Mouse (Mus musculus) adrenal gland, postnatal 36 days (tissue): ENCODE measurements around the gene Cyb5r1. TPM values are rescaled to one million over a fixed set of nuclear protein-coding genes. Genes with fewer than 3 reads are reported as not detected.

Source experiments
- DNase-seq, 2 experiments: peaks; one replicate each; pipeline ENCODE4 v3.0.0; 2021; ENCODE audit warnings: mixed read lengths in 1 of 2
- total RNA-seq, 2 experiments: library from RNA; stranded (reverse); gene quantifications; 2 replicates each; pipeline ENCODE4 v1.2.3; 2021

The Cyb5r1 gene
- total RNA-seq, 2 experiments from 2014 or later, result 28.6 to 55.4 TPM

DNA sequence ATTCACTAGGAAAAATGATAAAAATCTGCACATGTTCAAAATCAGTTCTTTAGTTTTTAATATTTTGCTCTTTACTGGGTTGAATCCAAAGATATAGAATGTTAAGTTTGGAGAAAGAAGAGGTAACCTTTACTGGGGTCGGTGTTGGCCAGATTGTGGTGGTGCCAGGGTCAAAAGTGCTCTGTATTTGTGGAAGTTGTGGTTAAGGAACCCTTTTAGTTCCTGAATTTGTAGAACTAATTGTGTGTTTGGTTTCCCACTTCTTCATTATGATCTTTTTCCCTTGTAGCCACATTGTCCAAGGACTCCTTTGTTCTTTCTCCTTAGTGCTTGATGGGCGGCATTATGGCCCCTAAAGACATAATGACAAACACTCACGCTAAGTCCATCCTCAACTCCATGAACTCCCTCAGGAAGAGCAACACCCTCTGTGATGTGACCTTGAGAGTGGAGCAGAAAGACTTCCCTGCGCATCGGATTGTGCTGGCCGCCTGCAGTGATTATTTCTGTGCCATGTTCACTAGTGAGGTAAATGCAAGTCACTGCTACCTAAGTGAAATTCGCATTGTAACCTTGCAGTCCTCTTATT is 52.9 kb downstream of the Cyb5r1 start:
- no peak for DNase-seq

GRCm38 (mm10) chr1:134460294-134461284 is 55.2 kb downstream of the Cyb5r1 start:
- DNase-seq, result no peak

Other genes starting within 250 kb of the Cyb5r1 start
- 1 to 10 TPM; 1.3 to 1.7 TPM for gene Chil1, start 223.4 kb upstream of the Cyb5r1 start, total RNA-seq
- gene Mybph, start 212.1 kb upstream of the Cyb5r1 start, total RNA-seq, result under 1 TPM in 1 of 2 experiments, not detected in 1; 0.13 TPM
- gene Adora1, start 170.1 kb upstream of the Cyb5r1 start, total RNA-seq, result 100 to 1,000 TPM; 110 to 137 TPM
- gene Myog, start 115.6 kb upstream of the Cyb5r1 start, total RNA-seq, result not detected
- gene Ppfia4, start 72.6 kb upstream of the Cyb5r1 start, total RNA-seq, result 1 to 10 TPM in 1 of 2 experiments, under 1 TPM in 1; 0.60 to 1.1 TPM
- 10 to 100 TPM; 49.2 to 52.6 TPM for gene Tmem183a, start 43.6 kb upstream of the Cyb5r1 start, total RNA-seq
- not detected for gene 4933406M09Rik, start 19.6 kb upstream of the Cyb5r1 start, total RNA-seq
- gene Adipor1, start 9.8 kb downstream of the Cyb5r1 start, total RNA-seq, result 100 to 1,000 TPM; 125 to 139 TPM
- gene Klhl12, start 50.0 kb downstream of the Cyb5r1 start, total RNA-seq, result 10 to 100 TPM; 21.5 to 22.9 TPM
- gene Rabif, start 89.1 kb downstream of the Cyb5r1 start, total RNA-seq, result 10 to 100 TPM; 27.6 to 37.3 TPM
- not detected for gene Mgat4e, start 144.1 kb downstream of the Cyb5r1 start, total RNA-seq
- 10 to 100 TPM; 44.1 to 45.7 TPM for gene Kdm5b, start 154.6 kb downstream of the Cyb5r1 start, total RNA-seq
- gene Syt2, start 241.1 kb downstream of the Cyb5r1 start, total RNA-seq, result under 1 TPM; 0.07 to 0.36 TPM